In genomic region chr6:108735910-108736750, GRCm38 (mm10) we compare ENCODE assay signal across 9 mouse cellular contexts. TPM values are rescaled to one million over a fixed set of nuclear protein-coding genes. Genes with fewer than 3 reads are reported as not detected.
A peak's percentile ranks its signal among the peaks of the same experiment; 100 is the strongest.
DNase-seq lines count a peak whose midpoint lies in the region; ATAC-seq lines count a peak whose summit lies in the region.
"Had no signal": no experiment of that assay in that cellular context is flagged by ENCODE, and none has a peak within 500 bp of the region (broad histone marks: within the 10 kb centered on the region; RNA-seq: fewer than 3 reads in every experiment).

No protein-coding gene starts in this region.

- H3K9me3 ChIP-seq in forebrain, embryonic 11.5 days (ENCODE audit: control insufficient read depth, low read length), result no peaks in the 10 kb centered on the region
- no peaks in the 10 kb centered on the region for H3K9me3 ChIP-seq in hindbrain, embryonic 14.5 days (ENCODE audit: control insufficient read depth, low read length)

- no peaks in the 10 kb centered on the region for H3K4me1 ChIP-seq in forebrain, embryonic 11.5 days (replicated peaks; ENCODE audit: control insufficient read depth, insufficient read depth, low read length)
- H3K4me1 ChIP-seq in hindbrain, embryonic 14.5 days (replicated peaks; ENCODE audit: control insufficient read depth, insufficient read depth, low read length), result no peaks in the 10 kb centered on the region

- WGBS in forebrain, embryonic 11.5 days, result 55% methylated on average over 9 of the region's 9 CpGs
- WGBS in hindbrain, embryonic 14.5 days, result 51% methylated on average over 9 of the region's 9 CpGs

- DNase-seq in MEL-GATA-1-ER (ENCODE audit: extremely low read depth, low read depth), result peak; percentile 60
- peak; percentile 55 for DNase-seq in brain, embryonic 18.5 days (ENCODE audit: low read depth, low spot score)
- peak; percentile 83 for DNase-seq in forebrain, embryonic 11.5 days (ENCODE audit: low spot score)
- DNase-seq in hindbrain, embryonic 14.5 days (ENCODE audit: low spot score), result peak; percentile 86
- DNase-seq in layer of hippocampus, postnatal 14 days (ENCODE audit: low spot score in 2 of 2), result peak; percentile 79 to 84
- peak; percentile 89 for DNase-seq in lung, postnatal 36 days
- DNase-seq in retina, postnatal 1 day, result peak; percentile 80
- peak; percentile 78 for DNase-seq in urinary bladder, postnatal 14 days (ENCODE audit: low spot score)

- no peak overlapping the region for H3K9ac ChIP-seq in forebrain, embryonic 11.5 days (ENCODE audit: low read length)
- no peak overlapping the region for H3K9ac ChIP-seq in hindbrain, embryonic 14.5 days

- peak; percentile 84 for ATAC-seq in forebrain, embryonic 11.5 days (replicated peaks; ENCODE audit: low FRiP score)
- peak; percentile 78 for ATAC-seq in hindbrain, embryonic 14.5 days (ENCODE audit: low FRiP score)

- no peak overlapping the region for H3K4me3 ChIP-seq in forebrain, embryonic 11.5 days (ENCODE audit: low read depth, low read length)
- no peak overlapping the region for H3K4me3 ChIP-seq in hindbrain, embryonic 14.5 days (replicated peaks; ENCODE audit: low read length)

- no peak overlapping the region for H3K27ac ChIP-seq in forebrain, embryonic 11.5 days (ENCODE audit: low read depth, low read length)
- H3K27ac ChIP-seq in hindbrain, embryonic 14.5 days, result no peak overlapping the region
- H3K27ac ChIP-seq: macrophage had no signal

- no peaks in the 10 kb centered on the region for H3K27me3 ChIP-seq in forebrain, embryonic 11.5 days (ENCODE audit: control insufficient read depth, insufficient read depth, low read length)
- H3K27me3 ChIP-seq in hindbrain, embryonic 14.5 days (ENCODE audit: control insufficient read depth, insufficient read depth, low read length), result no peaks in the 10 kb centered on the region

- H3K4me2 ChIP-seq in forebrain, embryonic 11.5 days (ENCODE audit: low read depth, low read length, severe bottlenecking), result no peak overlapping the region
- no peak overlapping the region for H3K4me2 ChIP-seq in hindbrain, embryonic 14.5 days (replicated peaks)

- no peaks in the 10 kb centered on the region for H3K36me3 ChIP-seq in forebrain, embryonic 11.5 days (ENCODE audit: control insufficient read depth, insufficient read depth, low read length)
- no peaks in the 10 kb centered on the region for H3K36me3 ChIP-seq in hindbrain, embryonic 14.5 days (replicated peaks; ENCODE audit: control insufficient read depth, insufficient read depth)

RNA-seq across cellular contexts. Expression of gene Arl8b, which starts 46.8 kb away (rescaled TPM):
- 78.4 and 79.5 TPM in 2 replicates for polyA plus RNA-seq in forebrain, embryonic 11.5 days (2014; fragmentation: Nextera tagmentation; extraction: Ambion mirVana)
- 124 and 137 TPM in 2 replicates for polyA plus RNA-seq in hindbrain, embryonic 14.5 days (2014; fragmentation: Nextera tagmentation; extraction: Ambion mirVana)
- 100 to 1,000 TPM; 188 to 200 TPM for total RNA-seq in layer of hippocampus, postnatal 14 days (2021)
